8 mouse cellular contexts compared by ENCODE assay signal in genomic region chr2:128126591-128127051, GRCm38 (mm10). TPM values are rescaled to one million over a fixed set of nuclear protein-coding genes. Genes with fewer than 3 reads are reported as not detected.
DNase-seq lines count a peak whose midpoint lies in the region; ATAC-seq and TF ChIP-seq lines count a peak whose summit lies in the region.

No protein-coding gene starts in this region.

- WGBS in liver, embryonic 13.5 days (ENCODE audit: insufficient replicate concordance) = under 1% methylated on average over 35 of the region's 35 CpGs

- TF ChIP-seq CTCF in C2C12 (IDR thresholded peaks at IDR 0.05; ENCODE audit: control insufficient read depth, insufficient read depth, insufficient read length) = no peak
- TF ChIP-seq CTCF in cortical plate, adult 2 months (IDR thresholded peaks at IDR 0.05; ENCODE audit: extremely low read depth, insufficient read depth, low read length) = no peak

- H3K27ac ChIP-seq in cortical plate, adult 2 months (ENCODE audit: insufficient read depth, low read length) = no peak overlapping the region
- H3K27ac ChIP-seq in liver, embryonic 13.5 days = peak overlapping the region; percentile 75

- peak; percentile 35 to 68 for DNase-seq in heart, adult 18-20 months
- DNase-seq in heart, adult 8-10 months (ENCODE audit: low spot score) = no peak
- peak; percentile 41 for DNase-seq in heart, postnatal 4 days
- no peak for DNase-seq in liver, embryonic 13.5 days
- peak; percentile 30 to 31 for DNase-seq in right cerebral cortex, postnatal 10 days (ENCODE audit: low spot score in 2 of 2)
- DNase-seq in cerebellum, adult 18-20 months = no peak

- no peaks in the 10 kb centered on the region for H3K27me3 ChIP-seq in C2C12 (ENCODE audit: control insufficient read depth, insufficient read depth, insufficient read length)
- H3K27me3 ChIP-seq in liver, embryonic 13.5 days = peaks cover 50% of the 10 kb centered on the region

- peaks cover 13% of the 10 kb centered on the region for H3K79me2 ChIP-seq in C2C12 (ENCODE audit: control insufficient read depth, insufficient read depth)

- peak overlapping the region; percentile 64 for H3ac ChIP-seq in C2C12 (ENCODE audit: control insufficient read depth, insufficient read length, low read depth)

- H3K4me3 ChIP-seq in C2C12 (ENCODE audit: insufficient read depth, poor library complexity, severe bottlenecking) = peak overlapping the region; percentile 64
- peak overlapping the region; percentile 84 for H3K4me3 ChIP-seq in cortical plate, adult 2 months (ENCODE audit: insufficient read depth, low read length)
- H3K4me3 ChIP-seq in liver, embryonic 13.5 days (replicated peaks) = peak overlapping the region; percentile 81

- TF ChIP-seq POLR2A in cortical plate, adult 2 months (IDR thresholded peaks at IDR 0.05; ENCODE audit: extremely low read depth, insufficient read depth, low read length) = no peak

- no peaks in the 10 kb centered on the region for H3K9me3 ChIP-seq in liver, embryonic 13.5 days (replicated peaks)

- H3K79me3 ChIP-seq in C2C12 (ENCODE audit: low read depth) = no peaks in the 10 kb centered on the region

- peaks cover 19% of the 10 kb centered on the region for H3K36me3 ChIP-seq in C2C12 (ENCODE audit: control insufficient read depth, insufficient read depth)
- H3K36me3 ChIP-seq in liver, embryonic 13.5 days = peaks cover 23% of the 10 kb centered on the region

- peak overlapping the region; percentile 83 for H3K9ac ChIP-seq in liver, embryonic 13.5 days

- H3K4me1 ChIP-seq in cortical plate, adult 2 months (ENCODE audit: control insufficient read depth, insufficient read depth, low read length) = peaks cover 4% of the 10 kb centered on the region
- peaks cover 64% of the 10 kb centered on the region for H3K4me1 ChIP-seq in liver, embryonic 13.5 days (replicated peaks)

- H3K4me2 ChIP-seq in liver, embryonic 13.5 days = peak overlapping the region; percentile 99

- 0 out of 2 replicates have a peak, but pooled peaks have one; percentile 0 for ATAC-seq in liver, embryonic 13.5 days (ENCODE audit: low read depth)

TF ChIP-seq in C2C12, 6 proteins besides CTCF, POLR2A, EP300 and RAD21:
- no peak for TF ChIP-seq MYOD1 (IDR thresholded peaks at IDR 0.05; ENCODE audit: control insufficient read depth, insufficient read length, low read depth)
- TF ChIP-seq MAX (IDR thresholded peaks at IDR 0.05) = no peak
- TF ChIP-seq USF1 (IDR thresholded peaks at IDR 0.05; ENCODE audit: low read depth) = no peak
- TF ChIP-seq MYOG (IDR thresholded peaks at IDR 0.05; ENCODE audit: control insufficient read depth, extremely low read depth, insufficient read length) = no peak
- no peak for TF ChIP-seq FOSL1 (IDR thresholded peaks at IDR 0.05; ENCODE audit: insufficient read depth, low read length, poor library complexity, severe bottlenecking)
- no peak for TF ChIP-seq CEBPB (IDR thresholded peaks at IDR 0.05; ENCODE audit: low read depth)
TF ChIP-seq in C2C12: peak in this region for 0.

RNA-seq across cellular contexts. Expression of gene Bcl2l11, which starts 0.8 kb away (rescaled TPM):
- total RNA-seq in heart, adult 18-20 months (2021) = 10 to 100 TPM in 1 of 2 experiments, 1 to 10 TPM in 1; 8.1 to 10.3 TPM
- 10 to 100 TPM in 2 of 4 experiments, 1 to 10 TPM in 2; 7.6 to 16.4 (median 11.3) TPM for total RNA-seq in heart, adult 8-10 months (2022)
- polyA plus RNA-seq in C2C12 (2012; fragmentation: generic; extraction: Trizol) = 4.0 TPM
- polyA plus RNA-seq in cortical plate, adult 2 months (2012; rRNA removed) = 4.1 and 4.6 TPM in 2 replicates
- total RNA-seq in heart, postnatal 4 days (2021) = 10 to 100 TPM; 28.2 to 29.9 TPM
- 5.1 and 6.8 TPM in 2 replicates for polyA plus RNA-seq in liver, embryonic 13.5 days (2015; fragmentation: Nextera tagmentation; extraction: Ambion mirVana)

Comparison
In these comparisons a context has a peak if more than half of its experiments do, and no peak if none do; other contexts are left out.
1. DNase-seq: peak in heart, adult 18-20 months (2 of 2), heart, postnatal 4 days (single experiment) and right cerebral cortex, postnatal 10 days (2 of 2); none in heart, adult 8-10 months (single experiment), liver, embryonic 13.5 days (single experiment) and cerebellum, adult 18-20 months (0 of 2).
2. Peak in every context shown above with its lines, with median percentiles within 50 percentile points of each other: H3K4me3 ChIP-seq.